21 mouse cellular contexts compared by ENCODE assay signal in genomic region chr4:86241854-86242424, GRCm38 (mm10).
DNase-seq lines count a peak whose midpoint lies in the region; ATAC-seq and TF ChIP-seq lines count a peak whose summit lies in the region.
"Had no signal": no experiment of that assay in that cellular context is flagged by ENCODE, and none has a peak within 500 bp of the region (broad histone marks: within the 10 kb centered on the region; RNA-seq: fewer than 3 reads in every experiment).

No protein-coding gene starts in this region.

- no peak overlapping the region for H3K4me2 ChIP-seq in hindbrain, embryonic 14.5 days (replicated peaks)
- no peak overlapping the region for H3K4me2 ChIP-seq in midbrain, embryonic 16.5 days (ENCODE audit: low read length)
- H3K4me2 ChIP-seq: heart, embryonic 13.5 days; limb, embryonic 12.5 days had no signal

- ATAC-seq in hindbrain, embryonic 14.5 days (ENCODE audit: low FRiP score), result peak; percentile 76; the same call in 1 of the 2 replicates
- ATAC-seq in midbrain, embryonic 16.5 days, result peak; percentile 80; the same call in 1 of the 2 replicates

- H3K27me3 ChIP-seq in hindbrain, embryonic 14.5 days (ENCODE audit: control insufficient read depth, insufficient read depth, low read length), result no peaks in the 10 kb centered on the region
- no peaks in the 10 kb centered on the region for H3K27me3 ChIP-seq in midbrain, embryonic 16.5 days (ENCODE audit: control insufficient read depth, insufficient read depth, low read depth, low read length)
- no peaks in the 10 kb centered on the region; the same call in 1 of the 2 replicates for H3K27me3 ChIP-seq in heart, adult 2 months (ENCODE audit: control insufficient read depth, insufficient read depth, low read length)
- H3K27me3 ChIP-seq: heart, embryonic 13.5 days; limb, embryonic 12.5 days had no signal

- no peaks in the 10 kb centered on the region for H3K36me3 ChIP-seq in hindbrain, embryonic 14.5 days (replicated peaks; ENCODE audit: control insufficient read depth, insufficient read depth)
- no peaks in the 10 kb centered on the region for H3K36me3 ChIP-seq in midbrain, embryonic 16.5 days (ENCODE audit: control insufficient read depth, insufficient read depth, low read length)
- no peaks in the 10 kb centered on the region for H3K36me3 ChIP-seq in heart, adult 2 months (ENCODE audit: control insufficient read depth, insufficient read depth, low read length)
- H3K36me3 ChIP-seq: heart, embryonic 13.5 days; limb, embryonic 12.5 days had no signal

- intact Hi-C loops in heart, adult 2 months (cut with DNase I), result no loop called here

- no peak overlapping the region for H3K27ac ChIP-seq in hindbrain, embryonic 14.5 days
- no peak overlapping the region for H3K27ac ChIP-seq in midbrain, embryonic 16.5 days (ENCODE audit: low read length)
- no peak overlapping the region for H3K27ac ChIP-seq in heart, adult 2 months
- H3K27ac ChIP-seq: heart, embryonic 13.5 days; limb, embryonic 12.5 days; liver, embryonic 14.5 days; stomach, postnatal 0 days had no signal

- DNase-seq in embryo, embryonic 11 days, result peak; percentile 19
- DNase-seq in embryo, embryonic 10 days (ENCODE audit: low spot score), result no peak
- DNase-seq in WW6 (ENCODE audit: low read depth, low spot score), result peak; percentile 28
- no peak for DNase-seq in hindbrain, embryonic 14.5 days (ENCODE audit: low spot score)
- no peak for DNase-seq in heart, adult 2 months
- DNase-seq in right cerebral cortex, postnatal 25 days, result no peak
- no peak for DNase-seq in gastrocnemius, adult 18-20 months (ENCODE audit: low spot score)
- DNase-seq: cerebellum, adult 2 months; gastrocnemius, postnatal 36 days; heart, postnatal 4 days; kidney, adult 18-20 months; kidney, postnatal 36 days; layer of hippocampus, postnatal 36 days; lung, postnatal 10 days; right cerebral cortex, adult 18-20 months; thymus, postnatal 36 days had no signal

- H3K79me2 ChIP-seq in heart, adult 2 months (replicated peaks; ENCODE audit: control insufficient read depth, insufficient read depth, low read length), result no peaks in the 10 kb centered on the region

- no peak for TF ChIP-seq POLR2A in heart, adult 2 months (IDR thresholded peaks at IDR 0.05; ENCODE audit: insufficient read depth, low read depth, low read length)

- H3K4me3 ChIP-seq in hindbrain, embryonic 14.5 days (replicated peaks; ENCODE audit: low read length), result no peak overlapping the region
- no peak overlapping the region for H3K4me3 ChIP-seq in midbrain, embryonic 16.5 days (ENCODE audit: low read depth, low read length)
- no peak overlapping the region for H3K4me3 ChIP-seq in heart, adult 2 months
- H3K4me3 ChIP-seq: heart, embryonic 13.5 days; limb, embryonic 12.5 days had no signal

- H3K4me1 ChIP-seq in hindbrain, embryonic 14.5 days (replicated peaks; ENCODE audit: control insufficient read depth, insufficient read depth, low read length), result peaks cover 5% of the 10 kb centered on the region; the same call in 1 of the 2 replicates
- no peaks in the 10 kb centered on the region for H3K4me1 ChIP-seq in midbrain, embryonic 16.5 days (ENCODE audit: control insufficient read depth, insufficient read depth, low read length)
- no peaks in the 10 kb centered on the region for H3K4me1 ChIP-seq in heart, adult 2 months (ENCODE audit: control insufficient read depth, insufficient read depth, low read length)
- H3K4me1 ChIP-seq: heart, embryonic 13.5 days had no signal

- WGBS in hindbrain, embryonic 14.5 days, result 13% methylated on average over 2 of the region's 2 CpGs
- 21% methylated on average over 2 of the region's 2 CpGs for WGBS in midbrain, embryonic 16.5 days
- 88% methylated on average over 2 of the region's 2 CpGs for WGBS in heart, adult 2 months

- no peak overlapping the region for H3K9ac ChIP-seq in hindbrain, embryonic 14.5 days
- H3K9ac ChIP-seq in midbrain, embryonic 16.5 days (ENCODE audit: low read depth, low read length), result no peak overlapping the region
- H3K9ac ChIP-seq in heart, adult 2 months (ENCODE audit: low read depth, low read length), result no peak overlapping the region
- H3K9ac ChIP-seq: heart, embryonic 13.5 days; limb, embryonic 12.5 days; liver, embryonic 14.5 days had no signal

- no peak for TF ChIP-seq EP300 in heart, adult 2 months (IDR thresholded peaks at IDR 0.05; ENCODE audit: insufficient read depth, low read depth, low read length)

- H3K9me3 ChIP-seq in hindbrain, embryonic 14.5 days (ENCODE audit: control insufficient read depth, low read length), result no peaks in the 10 kb centered on the region
- H3K9me3 ChIP-seq in midbrain, embryonic 16.5 days (replicated peaks; ENCODE audit: control insufficient read depth, low read length, poor library complexity, severe bottlenecking), result no peaks in the 10 kb centered on the region
- H3K9me3 ChIP-seq: heart, embryonic 13.5 days; limb, embryonic 12.5 days had no signal

- TF ChIP-seq CTCF in heart, adult 2 months (IDR thresholded peaks at IDR 0.05), result no peak

Comparison
In these comparisons a context has a peak if more than half of its experiments do, and no peak if none do; other contexts are left out.
1. DNase-seq: peak in embryo, embryonic 11 days (single experiment) and WW6 (single experiment); none in embryo, embryonic 10 days (single experiment), hindbrain, embryonic 14.5 days (single experiment), heart, adult 2 months (0 of 2), right cerebral cortex, postnatal 25 days (single experiment) and gastrocnemius, adult 18-20 months (single experiment).